Mouse (Mus musculus) small intestine, adult 2 months (tissue): ENCODE data around the gene Cmbl. TPM values are rescaled to one million over a fixed set of nuclear protein-coding genes. Genes with fewer than 3 reads are reported as not detected.

Experiments used
- H3K27ac ChIP-seq: fragments of 200-500 bp; 2 replicates; pipeline ENCODE4 v1.5.1; 2012; ENCODE audit warnings: low read depth, low read length, control low read depth, inconsistent platforms; ENCODE audit not compliant: insufficient read depth
- H3K27me3 ChIP-seq: fragments of 200-500 bp; 2 replicates; pipeline ENCODE4 v1.6.1; 2012; ENCODE audit warnings: mild to moderate bottlenecking, moderate library complexity, low read length, inconsistent platforms; ENCODE audit not compliant: control insufficient read depth, insufficient read depth
- H3K36me3 ChIP-seq: fragments of 200-500 bp; 2 replicates; pipeline ENCODE4 v1.6.1; 2012; ENCODE audit warnings: mild to moderate bottlenecking, low read length, control low read depth, inconsistent platforms; ENCODE audit not compliant: control insufficient read depth, insufficient read depth
- H3K4me1 ChIP-seq: fragments of 200-500 bp; 2 replicates; pipeline ENCODE4 v1.6.1; 2012; ENCODE audit warnings: low read length, inconsistent platforms, mixed read lengths; ENCODE audit not compliant: control insufficient read depth, insufficient read depth, insufficient read length
- H3K4me3 ChIP-seq: fragments of 200-500 bp; 2 replicates; pipeline ENCODE4 v1.5.1; 2012; ENCODE audit warnings: low read depth, mild to moderate bottlenecking, control low read depth, inconsistent platforms, low read length, moderate library complexity
- CTCF ChIP-seq: fragments of 200-500 bp; IDR thresholded peaks from 2 replicates; pipeline ENCODE4 v1.5.1; 2012; ENCODE audit warnings: low read depth, mild to moderate bottlenecking, control low read depth, inconsistent platforms, low read length, moderate library complexity, mixed read lengths; ENCODE audit not compliant: insufficient replicate concordance, insufficient read length; ENCODE audit errors: extremely low read depth
- POLR2A ChIP-seq: fragments of 200-500 bp; IDR thresholded peaks from 2 replicates; pipeline ENCODE4 v1.6.1; 2012; ENCODE audit warnings: low read depth, mild to moderate bottlenecking, control low read depth, inconsistent platforms, low read length, moderate library complexity
- WGBS: fragments of 180-500 bp; shearing (Covaris S2); methylation state at CpG from one replicate; pipeline ENCODE4 v1.1.7; 2018; 5-methylcytosine and 5-hydroxymethylcytosine counted together
- polyA plus RNA-seq: library from polyadenylated mRNA; depleted of rRNA; stranded (reverse); fragments of >200 nt; gene quantifications from 2 replicates; pipeline ENCODE4 v1.2.3, GENCODE M21; 2012

The Cmbl gene
- polyA plus RNA-seq, 1 experiment, result 140 TPM

DNA sequence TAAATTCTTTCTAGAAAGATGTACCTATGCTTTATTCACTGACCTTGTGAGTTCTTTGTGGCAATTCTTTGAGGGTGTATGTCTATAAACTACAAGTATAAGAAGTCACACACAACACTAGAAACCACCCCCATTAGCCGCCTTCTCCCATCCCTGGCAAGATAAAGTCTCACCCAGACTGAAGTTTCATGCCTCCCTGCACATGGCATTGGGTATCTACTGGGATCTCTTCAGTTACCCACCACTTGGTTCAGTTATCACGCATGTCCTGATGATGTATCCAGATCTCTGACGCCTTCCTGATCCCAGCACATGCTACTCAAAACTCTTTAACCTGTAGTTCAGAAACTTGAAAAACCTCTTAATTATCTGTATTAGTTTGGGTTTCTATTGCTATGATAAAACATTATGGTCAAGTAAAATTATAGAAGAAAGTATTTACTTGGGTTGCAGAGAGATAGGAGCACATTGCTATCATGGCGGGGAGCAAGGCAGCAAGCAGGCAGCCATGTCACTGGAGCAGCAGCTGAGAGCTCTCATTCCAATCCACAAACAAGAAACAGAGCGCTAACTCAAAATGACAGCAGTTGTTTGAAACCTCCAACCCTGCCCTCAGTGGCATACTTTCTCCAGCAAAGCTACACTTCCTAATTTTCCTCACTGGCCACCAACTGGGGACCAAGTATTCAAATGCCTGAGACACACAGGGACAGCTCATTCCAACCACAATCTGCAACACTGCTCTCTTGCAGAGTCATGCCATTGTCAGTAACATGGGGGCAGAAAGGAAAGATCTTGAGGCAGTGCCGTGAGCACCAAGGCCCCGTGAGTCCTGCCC lies 30.5 kb upstream of the Cmbl start:
- TF ChIP-seq CTCF, result no peak
- no peak for TF ChIP-seq POLR2A
- no peak overlapping the region for H3K27ac ChIP-seq
- no peaks in the 10 kb centered on the region for H3K27me3 ChIP-seq
- no peak overlapping the region for H3K4me3 ChIP-seq
- H3K4me1 ChIP-seq, result 0 out of 2 replicates have a peak, but pooled peaks cover 3% of the 10 kb centered on the region
- no peaks in the 10 kb centered on the region for H3K36me3 ChIP-seq
- WGBS, result 87% methylated on average over 7 of the region's 7 CpGs

DNA sequence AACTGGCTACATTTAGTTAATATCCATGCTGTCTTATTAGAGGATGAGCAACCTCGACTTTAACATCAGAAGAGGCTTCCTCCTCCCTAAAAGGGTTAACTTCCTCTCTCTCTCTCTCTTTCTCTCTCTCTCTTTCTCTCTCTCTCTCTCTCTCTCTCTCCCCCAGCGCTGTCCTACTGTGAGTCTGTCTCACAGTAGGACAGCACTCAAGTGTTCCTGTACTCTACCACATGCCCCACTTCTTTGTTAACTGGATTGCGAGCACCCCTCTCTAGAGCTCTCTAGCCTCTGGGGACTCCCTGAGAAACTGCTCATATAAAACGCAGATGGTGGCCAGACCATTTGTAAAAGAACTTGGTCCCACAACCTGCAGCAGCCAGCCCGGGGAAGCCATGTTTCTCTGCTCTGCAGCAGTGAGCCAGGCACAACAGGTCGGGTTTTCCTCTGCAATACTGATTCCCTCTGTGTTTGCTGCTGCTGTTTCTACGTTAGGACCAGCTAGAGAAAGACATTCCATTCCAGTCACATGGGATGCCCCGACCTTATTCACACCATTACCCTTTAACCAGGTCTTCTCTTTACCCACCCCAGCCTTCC lies 29.8 kb upstream of the Cmbl start:
- H3K4me1 ChIP-seq, result 0 out of 2 replicates have a peak, but pooled peaks cover 3% of the 10 kb centered on the region
- H3K27me3 ChIP-seq, result no peaks in the 10 kb centered on the region
- no peaks in the 10 kb centered on the region for H3K36me3 ChIP-seq
- no peak overlapping the region for H3K27ac ChIP-seq
- no peak overlapping the region for H3K4me3 ChIP-seq
- TF ChIP-seq POLR2A, result no peak
- TF ChIP-seq CTCF, result no peak
- 38% methylated on average over 8 of the region's 8 CpGs for WGBS

GRCm38 (mm10) chr15:31536051-31536737 lies 29.0 kb upstream of the Cmbl start:
- Histone ChIP-seq H3K4me1 (peaks cover 8% of the 10 kb centered on the region; the same call in 1 of the 2 replicates), H3K36me3 (no peaks in the 10 kb centered on the region), H3K4me3 (no peak overlapping the region), H3K27ac (no peak overlapping the region), H3K27me3 (no peaks in the 10 kb centered on the region)
- TF ChIP-seq POLR2A (no peak), CTCF (no peak)
- 26% methylated on average over 7 of the region's 7 CpGs for WGBS

GRCm38 (mm10) chr15:31537706-31538105 lies 27.5 kb upstream of the Cmbl start:
- Histone ChIP-seq H3K4me1 (peaks cover 11% of the 10 kb centered on the region; the same call in 1 of the 2 replicates), H3K27me3 (no peaks in the 10 kb centered on the region), H3K4me3 (no peak overlapping the region), H3K36me3 (no peaks in the 10 kb centered on the region), H3K27ac (no peak overlapping the region)
- 99% methylated on average over 2 of the region's 2 CpGs for WGBS
- TF ChIP-seq POLR2A (no peak), CTCF (no peak)

GRCm38 (mm10) chr15:31538346-31538745 lies 26.8 kb upstream of the Cmbl start:
- Histone ChIP-seq H3K36me3 (no peaks in the 10 kb centered on the region), H3K27me3 (no peaks in the 10 kb centered on the region), H3K4me3 (no peak overlapping the region), H3K4me1 (peaks cover 14% of the 10 kb centered on the region; the same call in 1 of the 2 replicates), H3K27ac (no peak overlapping the region)
- TF ChIP-seq CTCF (no peak), POLR2A (no peak)
- 92% methylated on average over 3 of the region's 3 CpGs for WGBS

- WGBS, result 41% methylated on average over 9 of the region's 9 CpGs
- Histone ChIP-seq H3K27me3 (no peaks in the 10 kb centered on the region), H3K27ac (no peak overlapping the region), H3K4me1 (peaks cover 21% of the 10 kb centered on the region; the same call in 1 of the 2 replicates), H3K4me3 (no peak overlapping the region), H3K36me3 (no peaks in the 10 kb centered on the region)
- TF ChIP-seq CTCF, result no peak
- no peak for TF ChIP-seq POLR2A
Observed at GRCm38 (mm10) chr15:31539643-31540512, 25.3 kb upstream of the Cmbl start.

GRCm38 (mm10) chr15:31540513-31540802 lies 24.7 kb upstream of the Cmbl start:
- Histone ChIP-seq H3K27ac (no peak overlapping the region), H3K36me3 (no peaks in the 10 kb centered on the region), H3K4me1 (peaks cover 23% of the 10 kb centered on the region; the same call in 1 of the 2 replicates), H3K4me3 (no peak overlapping the region), H3K27me3 (no peaks in the 10 kb centered on the region)
- 22% methylated on average over 1 of the region's 1 CpGs for WGBS
- TF ChIP-seq CTCF (no peak), POLR2A (no peak)
